Mouse (Mus musculus) lung, postnatal 0 days (tissue): ENCODE data around the gene Dido1. TPM values are rescaled to one million over a fixed set of nuclear protein-coding genes. Genes with fewer than 3 reads are reported as not detected.

ENCODE experiments used
- ATAC-seq: fragments of 200-750 bp; cut with Nextera tagmentation; 2 replicates; pipeline ENCODE4 v1.8.0; 2017; ENCODE audit warnings: moderate library complexity
- DNase-seq: peaks from one replicate; pipeline ENCODE4 v3.0.0-alpha.2; 2016; ENCODE audit warnings: low spot score
- H3K27ac ChIP-seq: fragments of 300-500 bp; sonication (generic); 2 replicates; pipeline ENCODE4 v1.5.1; 2014; ENCODE audit warnings: antibody characterized with exemption, mild to moderate bottlenecking, low read length, mixed read lengths
- H3K27me3 ChIP-seq: fragments of 300-500 bp; sonication (generic); replicated peaks from 2 replicates; pipeline ENCODE4 v1.6.1; 2014; ENCODE audit warnings: low read length, mixed read lengths; ENCODE audit not compliant: insufficient read depth
- H3K36me3 ChIP-seq: fragments of 300-500 bp; sonication (generic); 2 replicates; pipeline ENCODE4 v1.6.1; 2014; ENCODE audit warnings: low read length, mixed read lengths; ENCODE audit not compliant: insufficient read depth
- H3K4me1 ChIP-seq: fragments of 300-500 bp; sonication (generic); 2 replicates; pipeline ENCODE4 v1.6.1; 2014; ENCODE audit warnings: antibody characterized with exemption, low read depth, low read length, mixed read lengths; ENCODE audit not compliant: insufficient read depth
- H3K4me2 ChIP-seq: fragments of 300-500 bp; sonication (generic); replicated peaks from 2 replicates; pipeline ENCODE4 v1.6.1; 2014; ENCODE audit warnings: low read depth, mild to moderate bottlenecking, low read length, moderate library complexity, mixed read lengths
- H3K4me3 ChIP-seq: fragments of 300-500 bp; sonication (generic); 2 replicates; pipeline ENCODE4 v1.5.1; 2014; ENCODE audit warnings: low read depth, low read length
- H3K9ac ChIP-seq: fragments of 300-500 bp; sonication (generic); replicated peaks from 2 replicates; pipeline ENCODE4 v1.6.1; 2014; ENCODE audit warnings: low read depth, mild to moderate bottlenecking
- H3K9me3 ChIP-seq: fragments of 300-500 bp; sonication (generic); 2 replicates; pipeline ENCODE4 v1.6.1; 2016; ENCODE audit warnings: low read length, mixed read lengths
- CTCF ChIP-seq: IDR thresholded peaks from 2 replicates; pipeline ENCODE4 v1.5.1; 2016; ENCODE audit warnings: antibody characterized with exemption, mild to moderate bottlenecking
- EP300 ChIP-seq: IDR thresholded peaks from 2 replicates; pipeline ENCODE4 v1.6.1; 2016; ENCODE audit warnings: antibody characterized with exemption, mild to moderate bottlenecking, control low read depth
- WGBS: fragments of 180-500 bp; shearing (Covaris S2); extraction: QIAGEN DNeasy Blood & Tissue Kit; methylation state at CpG from one replicate; pipeline ENCODE4 v1.1.7; 2014; 5-methylcytosine and 5-hydroxymethylcytosine counted together
- polyA plus RNA-seq: library from polyadenylated mRNA; unstranded; fragments of >200 nt; fragmentation: Nextera tagmentation; extraction: Ambion mirVana; gene quantifications from 2 replicates; pipeline ENCODE4 v1.2.1, GENCODE M21; 2015

The Dido1 gene
- polyA plus RNA-seq, 1 experiment from 2014 or later: 14.9 TPM

- DNase-seq (no peak), ATAC-seq (no peak)
- no peaks in the 10 kb centered on the region for H3K4me1 ChIP-seq
- H3K36me3 ChIP-seq: no peaks in the 10 kb centered on the region
- H3K4me3 ChIP-seq: no peak overlapping the region
- 80% methylated on average over 2 of the region's 2 CpGs for WGBS
- H3K4me2 ChIP-seq: no peak overlapping the region
- no peaks in the 10 kb centered on the region for H3K9me3 ChIP-seq
- no peak overlapping the region for H3K9ac ChIP-seq
- no peaks in the 10 kb centered on the region for H3K27me3 ChIP-seq
- H3K27ac ChIP-seq: no peak overlapping the region
- TF ChIP-seq CTCF: no peak
- no peak for TF ChIP-seq EP300
Measured at GRCm38 (mm10) chr2:180737984-180738383, 28.2 kb upstream of the Dido1 start.

- 77% methylated on average over 7 of the region's 7 CpGs for WGBS
- Histone ChIP-seq H3K27ac (no peak overlapping the region), H3K4me3 (no peak overlapping the region), H3K27me3 (no peaks in the 10 kb centered on the region), H3K4me1 (no peaks in the 10 kb centered on the region), H3K4me2 (no peak overlapping the region), H3K9me3 (no peaks in the 10 kb centered on the region), H3K36me3 (no peaks in the 10 kb centered on the region), H3K9ac (no peak overlapping the region)
- TF ChIP-seq CTCF: no peak
- no peak for TF ChIP-seq EP300
- ATAC-seq: no peak
- DNase-seq: no peak
Measured at GRCm38 (mm10) chr2:180735232-180735631, 25.4 kb upstream of the Dido1 start.

- Histone ChIP-seq H3K27ac (no peak overlapping the region), H3K27me3 (no peaks in the 10 kb centered on the region), H3K9me3 (no peaks in the 10 kb centered on the region), H3K4me2 (no peak overlapping the region), H3K4me3 (no peak overlapping the region), H3K4me1 (no peaks in the 10 kb centered on the region), H3K36me3 (no peaks in the 10 kb centered on the region), H3K9ac (no peak overlapping the region)
- ATAC-seq: no peak
- WGBS: 46% methylated on average over 5 of the region's 6 CpGs
- TF ChIP-seq CTCF: no peak
- DNase-seq: no peak
Measured at GRCm38 (mm10) chr2:180731984-180732383, 22.2 kb upstream of the Dido1 start.

GRCm38 (mm10) chr2:180731036-180731435, 21.2 kb upstream of the Dido1 start:
- Histone ChIP-seq H3K4me1 (no peaks in the 10 kb centered on the region), H3K4me2 (no peak overlapping the region), H3K9me3 (no peaks in the 10 kb centered on the region), H3K9ac (no peak overlapping the region), H3K27ac (no peak overlapping the region), H3K4me3 (no peak overlapping the region), H3K27me3 (no peaks in the 10 kb centered on the region), H3K36me3 (no peaks in the 10 kb centered on the region)
- TF ChIP-seq EP300: no peak
- no peak for TF ChIP-seq CTCF
- no peak for DNase-seq
- ATAC-seq: no peak
- WGBS: 38% methylated on average over 3 of the region's 3 CpGs

- Histone ChIP-seq H3K27me3 (no peaks in the 10 kb centered on the region), H3K27ac (no peak overlapping the region), H3K4me2 (no peak overlapping the region), H3K9me3 (no peaks in the 10 kb centered on the region), H3K4me1 (peaks cover 4% of the 10 kb centered on the region; the same call in 1 of the 2 replicates), H3K9ac (no peak overlapping the region), H3K36me3 (0 out of 2 replicates have a peak, but pooled peaks cover 3% of the 10 kb centered on the region), H3K4me3 (no peak overlapping the region)
- no peak for ATAC-seq
- 46% methylated on average over 4 of the region's 4 CpGs for WGBS
- DNase-seq: no peak
- TF ChIP-seq CTCF (no peak), EP300 (no peak)
Measured at GRCm38 (mm10) chr2:180727613-180728021, 17.8 kb upstream of the Dido1 start.

- 37% methylated on average over 6 of the region's 6 CpGs for WGBS
- DNase-seq: peak; percentile 28
- no peak overlapping the region for H3K4me2 ChIP-seq
- H3K27ac ChIP-seq: no peak overlapping the region
- no peak for TF ChIP-seq EP300
- TF ChIP-seq CTCF: no peak
- H3K36me3 ChIP-seq: peaks cover 9% of the 10 kb centered on the region; the same call in 1 of the 2 replicates
- H3K9me3 ChIP-seq: no peaks in the 10 kb centered on the region
- peaks cover 4% of the 10 kb centered on the region; the same call in 1 of the 2 replicates for H3K4me1 ChIP-seq
- H3K9ac ChIP-seq: no peak overlapping the region
- ATAC-seq: no peak
- no peak overlapping the region for H3K4me3 ChIP-seq
- no peaks in the 10 kb centered on the region for H3K27me3 ChIP-seq
Measured at GRCm38 (mm10) chr2:180726658-180727442, 17.1 kb upstream of the Dido1 start.
